Mouse (Mus musculus) left cerebral cortex, adult 2 months (tissue): ENCODE data around the gene Zfyve28. TPM values are rescaled to one million over a fixed set of nuclear protein-coding genes. Genes with fewer than 3 reads are reported as not detected.
A peak's percentile ranks its signal among the peaks of the same experiment; 100 is the strongest.

Experiments used
- DNase-seq, 2 experiments: peaks; one replicate each; pipeline ENCODE4 v3.0.0; 2021 to 2022; ENCODE audit warnings: low spot score in 2 of 2, mixed read lengths in 1 of 2; ENCODE audit errors: extremely low spot score in 1 of 2
- H3K27ac ChIP-seq: fragments of 200-600 bp; 2 replicates; pipeline ENCODE4 v1.8.1; 2022
- H3K4me3 ChIP-seq: fragments of 200-600 bp; 2 replicates; pipeline ENCODE4 v1.8.1; 2022
- CTCF ChIP-seq: fragments of 200-600 bp; IDR thresholded peaks from 2 replicates; pipeline ENCODE4 v1.8.1; 2022; ENCODE audit warnings: antibody characterized with exemption, mild to moderate bottlenecking, moderate library complexity
- intact Hi-C: fragments of 180-260 bp; cut with DNase I; formaldehyde crosslinking; loops from one replicate; pipeline ENCODE4 v1.15.1; 2025
- total RNA-seq, 2 experiments: library from RNA; stranded (reverse); gene quantifications; 2 replicates each; pipeline ENCODE4 v1.2.3; 2021

Zfyve28 gene
- total RNA-seq, 2 experiments from 2014 or later = 50.2 to 54.2 TPM

- Histone ChIP-seq H3K27ac (peak overlapping the region; percentile 91), H3K4me3 (no peak overlapping the region)
- intact Hi-C loops = no loop called here
- DNase-seq = peak in 1 of 2 experiments; percentile 41
- no peak for TF ChIP-seq CTCF
Observed at GRCm38 (mm10) chr5:34170726-34171125, 117.5 kb downstream of the Zfyve28 start.

GRCm38 (mm10) chr5:34169954-34170353 is 118.3 kb downstream of the Zfyve28 start:
- intact Hi-C loops = loop anchor here (1.0 kb wide), 1 partner anchor 17 kb away; the partner anchor contains the start of gene Mxd4
- no peak for DNase-seq
- Histone ChIP-seq H3K4me3 (peak overlapping the region; percentile 72), H3K27ac (peak overlapping the region; percentile 91)
- TF ChIP-seq CTCF = no peak

- peak within 1 kb of the TSS; percentile 72 for H3K4me3 ChIP-seq
- intact Hi-C loops = loop anchor here (1.0 kb wide), 1 partner anchor 18 kb away; the partner anchor contains the start of gene Mxd4
- TF ChIP-seq CTCF = no peak; the same call in 1 of the 2 replicates
- peak; percentile 95 to 97 for DNase-seq
- H3K27ac ChIP-seq = peak within 1 kb of the TSS; percentile 91
Observed at GRCm38 (mm10) chr5:34168950-34169891, 119.0 kb downstream of the Zfyve28 start, which contains the start of the genes Poln and Haus3. TSS of gene Poln (minus strand) at chr5:34169448. TSS of gene Haus3 (minus strand) at chr5:34169527.

GRCm38 (mm10) chr5:34167857-34168256 is 120.4 kb downstream of the Zfyve28 start:
- intact Hi-C loops = no loop called here

GRCm38 (mm10) chr5:34165793-34166192 is 122.5 kb downstream of the Zfyve28 start:
- Histone ChIP-seq H3K27ac (no peak overlapping the region), H3K4me3 (no peak overlapping the region)
- no peak for TF ChIP-seq CTCF
- intact Hi-C loops = no loop called here
- DNase-seq = no peak

More at GRCm38 (mm10) chr5:34167857-34168256, 120.4 kb downstream of the Zfyve28 start:
- TF ChIP-seq CTCF = no peak
- no peak for DNase-seq
- H3K4me3 ChIP-seq = no peak overlapping the region
- H3K27ac ChIP-seq = no peak overlapping the region

GRCm38 (mm10) chr5:34148476-34148875 is 139.8 kb downstream of the Zfyve28 start:
- no peak overlapping the region for H3K27ac ChIP-seq
- no peak for TF ChIP-seq CTCF
- no peak overlapping the region for H3K4me3 ChIP-seq
- no peak for DNase-seq
- intact Hi-C loops = loop anchor here (5.0 kb wide), 1 partner anchor 51 kb away; no protein-coding TSS in a partner anchor

- no peak overlapping the region for H3K4me3 ChIP-seq
- DNase-seq = no peak
- TF ChIP-seq CTCF = peak; percentile 57
- intact Hi-C loops = loop anchor here (5.0 kb wide), 1 partner anchor 50 kb away; no protein-coding TSS in a partner anchor
- no peak overlapping the region for H3K27ac ChIP-seq
Observed at GRCm38 (mm10) chr5:34147554-34147953, 140.7 kb downstream of the Zfyve28 start.

Other genes starting within 250 kb of the Zfyve28 start
- 1 to 10 TPM; 2.1 to 2.3 TPM for gene Poln, start 119.0 kb downstream of the Zfyve28 start, total RNA-seq
- gene Haus3, start 118.9 kb downstream of the Zfyve28 start, total RNA-seq = 1 to 10 TPM; 7.7 to 8.5 TPM
- 10 to 100 TPM; 82.6 to 91.1 TPM for gene Mxd4, start 100.7 kb downstream of the Zfyve28 start, total RNA-seq
- 1 to 10 TPM; 1.4 to 1.5 TPM for gene Cfap99, start 151 bp upstream of the Zfyve28 start, total RNA-seq
- 10 to 100 TPM; 87.0 to 90.7 TPM for gene Rnf4, start 47.8 kb upstream of the Zfyve28 start, total RNA-seq
- 10 to 100 TPM; 39.0 to 43.3 TPM for gene Fam193a, start 81.5 kb upstream of the Zfyve28 start, total RNA-seq
- gene Tnip2, start 225.5 kb upstream of the Zfyve28 start, total RNA-seq = 10 to 100 TPM; 20.2 to 21.8 TPM
- 1 to 10 TPM; 3.4 to 3.9 TPM for gene Sh3bp2, start 237.4 kb upstream of the Zfyve28 start, total RNA-seq